Mouse (Mus musculus) kidney, adult 2 months (tissue): ENCODE results near the gene Chaf1b. TPM values are rescaled to one million over a fixed set of nuclear protein-coding genes. Genes with fewer than 3 reads are reported as not detected.

ENCODE experiments used
- DNase-seq: peaks from one replicate; pipeline ENCODE4 v3.0.0; 2021
- H3K27ac ChIP-seq: fragments of 200-500 bp; 2 replicates; pipeline ENCODE4 v1.5.1; 2012; ENCODE audit warnings: low read depth, low read length, control low read depth, inconsistent platforms; ENCODE audit not compliant: insufficient read depth
- H3K27me3 ChIP-seq: fragments of 200-500 bp; replicated peaks from 2 replicates; pipeline ENCODE4 v1.6.1; 2012; ENCODE audit warnings: mild to moderate bottlenecking, moderate library complexity, low read length, inconsistent platforms; ENCODE audit not compliant: control insufficient read depth, insufficient read depth
- H3K36me3 ChIP-seq: fragments of 200-500 bp; 2 replicates; pipeline ENCODE4 v1.6.1; 2012; ENCODE audit warnings: mild to moderate bottlenecking, moderate library complexity, low read length, inconsistent platforms; ENCODE audit not compliant: control insufficient read depth, insufficient read depth
- H3K4me1 ChIP-seq: fragments of 200-500 bp; 2 replicates; pipeline ENCODE4 v1.6.1; 2011; ENCODE audit warnings: low read length; ENCODE audit not compliant: control insufficient read depth, insufficient read depth
- H3K4me3 ChIP-seq: fragments of 200-500 bp; 2 replicates; pipeline ENCODE4 v1.5.1; 2011; ENCODE audit warnings: mild to moderate bottlenecking, low read depth, low read length, control low read depth; ENCODE audit not compliant: insufficient read depth
- CTCF ChIP-seq: fragments of 200-500 bp; conservative IDR thresholded peaks from 2 replicates; pipeline ENCODE4 v1.5.1; 2011; ENCODE audit warnings: low read depth, mild to moderate bottlenecking, control low read depth, low read length, moderate library complexity, mixed read lengths; ENCODE audit not compliant: insufficient read depth, insufficient read length
- POLR2A ChIP-seq: fragments of 200-500 bp; IDR thresholded peaks from one replicate; pipeline ENCODE4 v1.6.1; 2011; ENCODE audit warnings: low read depth, low read length, control low read depth
- WGBS: fragments of 180-500 bp; shearing (Covaris S2); methylation state at CpG from one replicate; pipeline ENCODE4 v1.1.7; 2018; 5-methylcytosine and 5-hydroxymethylcytosine counted together
- polyA plus RNA-seq: library from polyadenylated mRNA; depleted of rRNA; stranded (reverse); fragments of >200 nt; gene quantifications from 2 replicates; pipeline ENCODE4 v1.2.3, GENCODE M21; 2012

Chaf1b gene
- polyA plus RNA-seq, 1 experiment: 2.0 TPM

DNA sequence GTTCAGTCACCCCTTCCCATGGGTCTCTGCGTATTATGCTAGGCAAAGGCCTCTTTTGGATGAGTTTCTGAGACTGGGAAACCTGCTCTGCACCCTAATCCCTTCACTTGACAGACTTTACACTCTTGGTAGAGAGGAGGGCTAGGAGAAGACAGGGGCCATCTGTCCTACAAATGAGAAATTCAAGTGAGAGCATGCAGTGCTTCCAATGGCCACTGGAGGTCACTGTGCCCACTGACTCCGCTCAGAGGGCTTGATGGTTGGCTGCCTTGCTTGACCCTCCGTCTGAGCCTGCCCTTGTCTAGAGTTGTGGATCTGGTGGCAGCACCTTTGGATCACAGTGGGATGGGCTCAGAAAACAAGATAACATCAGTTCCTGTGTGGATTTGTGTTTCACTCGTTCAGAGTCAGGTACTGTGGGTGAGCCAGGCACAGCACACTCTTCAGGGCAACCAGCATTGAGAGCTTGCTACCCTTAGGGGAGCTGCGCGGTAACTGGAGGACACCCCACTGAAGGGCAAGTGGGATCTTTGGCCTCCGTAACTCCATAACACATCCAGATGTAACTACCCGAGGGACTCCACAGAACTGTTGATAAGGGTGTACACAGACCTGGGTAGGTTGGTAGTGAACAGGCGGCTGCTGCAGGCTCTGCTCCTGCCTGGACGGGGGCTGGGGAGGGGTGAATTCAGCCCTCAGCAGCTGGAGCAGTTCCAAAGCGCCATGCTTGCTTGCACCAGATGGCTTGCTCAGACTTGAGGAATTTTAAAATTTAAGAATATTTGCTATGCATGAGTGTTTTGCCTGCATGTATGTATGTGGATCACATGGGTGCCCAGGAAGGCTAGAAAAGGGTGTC, 22.7 kb downstream of the Chaf1b start:
- Histone ChIP-seq H3K36me3 (no peaks in the 10 kb centered on the region), H3K27ac (peak overlapping the region; percentile 94), H3K4me1 (peaks cover 3% of the 10 kb centered on the region; the same call in 1 of the 2 replicates), H3K27me3 (no peaks in the 10 kb centered on the region), H3K4me3 (no peak overlapping the region)
- WGBS: 40% methylated on average over 11 of the region's 11 CpGs
- peak; percentile 78 for DNase-seq
- TF ChIP-seq POLR2A (no peak), CTCF (peak; percentile 98)

DNA sequence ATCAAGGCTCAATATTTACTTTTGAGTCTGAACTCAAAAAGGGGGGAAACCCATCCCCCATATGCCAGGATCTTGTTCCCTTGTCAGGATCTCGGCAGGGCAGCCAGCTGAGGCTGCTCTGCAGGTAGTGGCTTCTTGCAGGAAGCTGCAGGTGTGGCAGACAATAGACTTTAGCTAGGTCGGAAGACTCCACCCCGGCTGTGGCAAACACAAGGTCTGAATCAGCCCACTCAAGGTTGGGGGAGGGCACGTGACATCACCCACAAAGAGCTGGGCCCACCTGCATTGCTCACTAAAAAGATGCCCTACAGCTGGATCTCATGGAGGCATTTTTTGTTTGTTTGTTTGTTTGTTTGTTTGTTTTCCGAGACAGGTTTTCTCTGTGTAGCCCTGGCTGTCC, 24.1 kb downstream of the Chaf1b start:
- no peak for DNase-seq
- H3K27me3 ChIP-seq: no peaks in the 10 kb centered on the region
- no peaks in the 10 kb centered on the region for H3K36me3 ChIP-seq
- peaks cover 4% of the 10 kb centered on the region; the same call in 1 of the 2 replicates for H3K4me1 ChIP-seq
- 84% methylated on average over 5 of the region's 5 CpGs for whole genome bisulfite sequencing
- H3K4me3 ChIP-seq: no peak overlapping the region
- H3K27ac ChIP-seq: no peak overlapping the region
- TF ChIP-seq POLR2A (no peak), CTCF (no peak)

DNA sequence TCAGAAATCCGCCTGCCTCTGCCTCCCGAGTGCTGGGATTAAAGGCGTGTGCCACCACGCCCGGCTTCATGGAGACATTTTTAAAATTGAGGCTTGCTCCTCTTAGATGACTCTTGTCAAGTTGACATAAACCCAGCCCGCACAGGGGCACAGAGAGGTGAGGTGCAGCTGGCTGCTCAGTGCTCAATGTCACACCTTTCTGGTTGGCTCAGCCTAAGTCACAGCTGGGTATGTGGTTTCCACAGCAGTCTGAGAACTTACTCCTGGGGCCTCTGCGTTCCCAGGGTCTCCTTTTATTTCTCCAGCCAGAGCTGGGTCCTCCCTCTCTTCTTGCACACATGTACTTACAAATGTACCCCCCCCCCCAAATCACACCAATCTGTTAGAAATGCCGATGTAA, 24.5 kb downstream of the Chaf1b start:
- Histone ChIP-seq H3K27me3 (no peaks in the 10 kb centered on the region), H3K27ac (no peak overlapping the region), H3K4me3 (no peak overlapping the region), H3K36me3 (no peaks in the 10 kb centered on the region), H3K4me1 (peaks cover 6% of the 10 kb centered on the region; the same call in 1 of the 2 replicates)
- WGBS: 94% methylated on average over 8 of the region's 8 CpGs
- TF ChIP-seq CTCF: no peak
- no peak for TF ChIP-seq POLR2A
- DNase-seq: no peak

DNA sequence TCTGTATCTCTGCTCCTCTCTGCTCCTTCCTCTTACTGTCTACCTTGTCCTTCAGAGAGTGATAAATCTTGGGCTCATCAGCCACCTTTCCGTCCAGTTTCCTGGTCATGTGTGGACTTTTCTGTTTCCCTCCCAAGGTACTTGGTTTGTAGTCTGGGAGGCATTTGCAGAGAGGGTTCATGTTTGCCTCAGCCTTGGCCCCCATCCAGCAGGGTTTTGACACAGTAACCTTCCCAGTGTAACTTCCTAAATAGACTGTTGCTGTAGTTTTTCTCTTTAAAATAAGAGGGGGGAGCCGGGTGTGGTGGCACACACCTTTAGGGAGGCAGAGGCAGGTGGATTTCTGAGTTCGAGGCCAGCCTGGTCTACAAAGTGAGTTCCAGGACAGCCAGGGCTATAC, 26.2 kb downstream of the Chaf1b start:
- TF ChIP-seq POLR2A (no peak), CTCF (no peak)
- peaks cover 6% of the 10 kb centered on the region; the same call in 1 of the 2 replicates for H3K4me1 ChIP-seq
- no peak overlapping the region for H3K4me3 ChIP-seq
- no peak overlapping the region for H3K27ac ChIP-seq
- no peaks in the 10 kb centered on the region for H3K27me3 ChIP-seq
- 49% methylated on average over 3 of the region's 3 CpGs for WGBS
- H3K36me3 ChIP-seq: no peaks in the 10 kb centered on the region
- peak; percentile 50 for DNase-seq

DNA sequence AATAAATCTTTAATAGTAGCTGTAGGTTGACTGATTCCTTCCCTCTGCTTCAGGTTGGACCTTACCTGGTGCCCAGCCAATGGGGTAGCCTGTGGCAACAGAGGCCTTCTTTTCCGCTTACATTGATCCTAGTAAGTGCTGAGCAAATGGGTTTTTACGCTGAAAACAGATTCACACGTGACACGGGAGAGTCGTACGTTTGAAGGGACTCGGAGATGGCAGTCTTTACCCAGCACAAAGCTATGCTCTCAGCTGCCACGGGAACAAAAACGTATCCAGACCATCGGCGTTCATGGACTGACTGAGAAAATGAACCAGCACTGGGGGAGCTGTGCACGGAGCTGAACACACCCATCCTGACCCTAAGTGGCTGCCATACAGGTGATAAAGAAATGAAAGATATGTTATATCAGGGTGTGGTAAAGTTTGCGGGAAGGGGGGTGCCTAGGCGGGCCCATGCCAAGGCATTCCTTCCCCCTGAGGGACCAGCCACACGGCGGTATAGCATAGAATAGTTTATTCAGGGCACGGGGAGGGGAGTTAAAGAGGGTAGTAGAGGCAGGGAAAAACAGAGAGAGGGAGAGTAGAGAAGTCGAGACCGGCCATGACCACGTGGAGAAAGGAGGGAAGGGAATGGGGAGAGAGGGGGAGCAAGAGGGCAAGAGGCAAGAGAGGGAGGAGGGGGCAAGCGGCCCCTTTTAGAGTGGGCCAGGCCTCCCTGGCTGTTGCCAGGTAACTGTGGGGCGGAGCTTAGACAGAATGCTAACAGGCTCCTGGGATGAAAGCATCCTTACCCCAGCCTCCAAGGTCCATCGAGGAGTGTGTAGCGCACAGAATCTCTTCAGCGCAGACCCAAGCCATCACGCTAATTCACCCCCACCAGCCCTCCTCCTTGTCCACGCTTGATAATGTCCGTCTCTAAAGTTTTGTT, 27.3 kb downstream of the Chaf1b start:
- Histone ChIP-seq H3K27ac (no peak overlapping the region), H3K4me3 (no peak overlapping the region), H3K4me1 (peaks cover 6% of the 10 kb centered on the region; the same call in 1 of the 2 replicates), H3K36me3 (no peaks in the 10 kb centered on the region), H3K27me3 (no peaks in the 10 kb centered on the region)
- DNase-seq: no peak
- WGBS: 80% methylated on average over 28 of the region's 28 CpGs
- TF ChIP-seq POLR2A (no peak), CTCF (no peak)

DNA sequence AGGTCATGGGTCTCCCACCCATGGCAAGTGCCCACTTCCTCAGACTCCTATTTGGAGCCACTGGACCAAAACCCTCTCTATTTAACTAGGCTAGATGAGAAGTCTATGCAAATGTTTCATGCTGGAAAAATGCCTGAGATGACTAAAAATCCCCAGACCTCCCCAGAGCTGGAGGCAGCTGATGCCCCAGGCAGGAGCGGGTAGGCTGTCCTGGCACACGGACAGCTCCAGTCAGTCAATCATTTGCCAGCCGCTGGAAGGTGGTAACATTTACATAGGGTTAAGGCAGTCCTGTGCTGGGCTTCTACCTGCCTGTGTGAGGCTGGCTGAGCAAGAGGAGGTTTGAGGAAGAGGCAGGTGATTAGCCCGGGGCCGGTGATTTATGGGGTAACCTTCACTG, 28.5 kb downstream of the Chaf1b start:
- TF ChIP-seq CTCF (no peak), POLR2A (no peak)
- DNase-seq: peak; percentile 91
- WGBS: 12% methylated on average over 5 of the region's 5 CpGs
- H3K4me3 ChIP-seq: no peak overlapping the region
- no peaks in the 10 kb centered on the region for H3K27me3 ChIP-seq
- peak overlapping the region; percentile 69 for H3K27ac ChIP-seq
- H3K36me3 ChIP-seq: no peaks in the 10 kb centered on the region
- 0 out of 2 replicates have a peak, but pooled peaks cover 3% of the 10 kb centered on the region for H3K4me1 ChIP-seq

DNA sequence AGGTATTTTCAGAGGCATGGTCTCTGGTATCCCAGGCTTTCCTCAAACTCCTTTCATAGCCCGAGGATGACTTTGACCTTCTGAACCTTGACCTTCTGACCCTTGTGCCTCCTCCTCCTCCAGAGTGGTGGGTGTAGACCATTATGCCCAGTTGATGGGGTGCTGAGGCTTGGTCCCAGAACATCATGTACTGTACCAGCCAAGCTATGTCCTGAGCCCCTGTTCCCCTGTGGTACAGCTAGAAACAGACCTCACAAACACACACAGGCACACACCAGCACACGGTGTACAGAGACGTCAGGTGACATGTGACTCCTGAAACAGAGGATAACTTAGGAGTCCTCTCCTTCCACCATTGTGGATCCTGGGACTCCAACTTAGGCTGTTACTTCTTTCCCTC, 29.1 kb downstream of the Chaf1b start:
- peak; percentile 16 for DNase-seq
- Histone ChIP-seq H3K27ac (peak overlapping the region; percentile 11), H3K36me3 (no peaks in the 10 kb centered on the region), H3K4me3 (no peak overlapping the region), H3K4me1 (0 out of 2 replicates have a peak, but pooled peaks cover 3% of the 10 kb centered on the region), H3K27me3 (no peaks in the 10 kb centered on the region)
- TF ChIP-seq CTCF (no peak), POLR2A (no peak)
- 35% methylated on average over 3 of the region's 3 CpGs for WGBS
